Mouse (Mus musculus) naive thymus-derived CD4-positive, alpha-beta T cell, adult 2 months (primary cell): ENCODE results near the gene Ccdc69.

Source experiments
- DNase-seq: peaks from one replicate; pipeline ENCODE4 v3.0.0-alpha.2; 2011; ENCODE audit warnings: low read depth

The Ccdc69 gene

GRCm38 (mm10) chr11:55036601-55037000, 41.3 kb downstream of the Ccdc69 start:
- no peak for DNase-seq

- peak; percentile 88 for DNase-seq
These were observed 44.8 kb downstream of the Ccdc69 start, which contains the start of gene Anxa6 for GRCm38 (mm10) chr11:55033040-55033660. Gene Anxa6 (minus strand): TSS chr11:55033445.

DNA sequence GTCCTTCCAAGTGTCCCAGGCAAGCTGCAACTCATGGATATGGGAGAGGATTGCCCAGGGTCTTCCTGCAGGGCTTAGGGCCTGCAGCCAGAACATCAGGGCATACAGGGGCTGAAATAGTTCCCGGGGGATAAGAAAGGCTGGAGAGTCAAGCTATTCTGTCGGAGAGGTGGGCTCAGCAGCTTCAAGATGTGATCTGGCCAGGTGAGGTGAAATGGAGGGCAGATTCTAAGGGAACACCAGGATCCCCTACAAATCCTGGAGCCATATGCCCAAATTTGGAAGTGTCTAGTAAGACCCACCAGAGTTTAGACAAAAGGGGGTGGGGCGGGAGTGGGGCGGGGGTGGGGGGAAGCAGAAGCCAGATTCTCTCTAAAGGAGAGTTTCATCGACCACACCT, 45.6 kb downstream of the Ccdc69 start:
- DNase-seq, result no peak

- no peak for DNase-seq
These were observed 46.0 kb downstream of the Ccdc69 start for GRCm38 (mm10) chr11:55031991-55032280.

- peak; percentile 70 for DNase-seq
These were observed 46.5 kb downstream of the Ccdc69 start for GRCm38 (mm10) chr11:55031211-55031990.

GRCm38 (mm10) chr11:55028509-55028908, 49.4 kb downstream of the Ccdc69 start:
- no peak for DNase-seq

DNA sequence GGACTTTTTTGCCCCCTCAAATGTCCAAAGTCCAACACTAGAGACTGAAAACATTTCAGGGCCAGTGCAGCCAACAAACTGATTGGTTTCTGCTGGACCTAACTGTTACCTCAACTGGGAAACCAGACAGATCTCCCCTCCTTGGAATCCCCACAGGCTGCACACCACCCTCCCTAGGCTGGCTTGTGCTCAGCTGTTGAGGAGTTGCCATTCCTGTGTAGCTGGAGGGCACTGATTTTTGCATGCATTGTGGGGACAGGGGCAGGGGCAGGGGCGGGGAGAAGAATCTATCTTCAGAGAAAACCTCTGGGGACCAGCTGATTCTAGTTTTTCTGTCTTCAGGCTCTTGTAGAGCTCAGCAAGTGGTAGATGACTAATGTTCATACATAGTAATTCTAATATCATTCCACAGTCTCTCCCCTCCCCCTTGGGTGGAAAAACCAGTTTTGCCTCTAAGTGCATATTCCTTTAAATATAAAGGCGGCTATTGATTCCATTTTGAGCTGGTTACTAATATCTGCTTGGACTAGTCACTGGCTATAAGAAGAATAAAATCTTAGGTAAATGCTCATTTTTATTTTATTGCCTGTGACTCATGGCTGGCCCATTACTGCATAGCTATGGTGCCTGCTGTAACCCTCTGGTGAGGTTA, 50.6 kb downstream of the Ccdc69 start:
- no peak for DNase-seq

- DNase-seq, result peak; percentile 37
These were observed 52.0 kb downstream of the Ccdc69 start for GRCm38 (mm10) chr11:55025896-55026295.

DNA sequence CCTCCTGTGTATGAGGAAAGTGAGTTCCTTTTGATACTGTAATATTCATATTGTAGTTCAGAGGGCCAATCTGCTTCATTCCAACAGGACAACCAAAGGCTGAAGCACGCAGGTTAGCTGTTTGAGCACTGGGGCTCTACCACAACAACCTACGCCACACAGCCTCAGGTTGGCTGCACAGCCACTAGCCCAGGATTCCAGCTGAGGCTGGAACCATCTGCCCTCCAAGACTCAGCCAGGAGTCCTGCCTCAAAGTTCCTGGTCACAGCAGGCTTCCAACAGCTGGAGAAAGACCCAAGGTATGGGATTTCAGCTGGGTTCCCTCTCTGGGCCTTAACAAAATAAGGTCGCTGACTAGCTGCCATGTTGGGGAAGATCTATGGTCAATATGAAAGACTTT, 54.3 kb downstream of the Ccdc69 start:
- no peak for DNase-seq

GRCm38 (mm10) chr11:55023049-55023564, 54.8 kb downstream of the Ccdc69 start:
- DNase-seq, result peak; percentile 98

GRCm38 (mm10) chr11:55022508-55022907, 55.4 kb downstream of the Ccdc69 start:
- DNase-seq, result no peak

DNA sequence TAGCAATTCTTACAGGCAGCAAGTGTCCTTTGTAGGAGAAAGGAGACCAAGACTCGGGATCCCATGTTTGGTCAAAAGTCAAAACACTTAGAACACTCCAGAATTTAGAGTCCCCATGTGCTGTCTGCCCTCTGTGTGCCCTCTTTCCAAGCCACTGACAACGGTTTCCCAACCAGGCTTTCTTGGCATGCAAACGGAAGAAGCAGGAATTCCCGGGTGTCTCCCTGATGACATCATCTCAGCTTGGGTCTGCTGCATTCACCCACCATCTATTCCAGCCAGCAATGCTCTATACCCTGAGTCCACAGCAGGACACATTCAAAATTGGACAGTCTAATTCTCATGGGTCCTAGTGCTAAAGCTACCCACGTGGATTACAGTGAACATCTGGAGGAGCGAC, 56.1 kb downstream of the Ccdc69 start:
- DNase-seq, result no peak

GRCm38 (mm10) chr11:55021458-55021857, 56.5 kb downstream of the Ccdc69 start:
- no peak for DNase-seq

- no peak for DNase-seq
These were observed 58.2 kb downstream of the Ccdc69 start for GRCm38 (mm10) chr11:55019711-55020110.

DNA sequence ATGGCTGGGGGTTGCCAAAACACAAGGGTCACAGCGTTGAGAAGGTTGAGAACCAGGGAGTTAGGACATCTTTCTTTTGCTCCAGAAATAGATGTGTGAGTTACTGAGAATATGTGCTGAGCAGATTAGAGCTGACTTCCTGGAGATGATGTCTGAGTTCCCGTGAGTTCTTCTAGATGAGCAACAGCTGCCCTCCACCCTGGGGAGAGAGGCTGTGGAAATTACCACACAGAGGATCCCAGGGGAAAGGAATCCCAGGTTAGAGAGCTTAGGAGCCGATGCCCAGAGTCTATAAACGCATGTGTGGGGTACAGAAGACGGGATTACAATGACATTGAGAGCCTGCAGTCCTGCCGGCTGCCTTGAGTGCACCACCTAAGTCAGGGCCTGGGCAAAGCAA, 59.9 kb downstream of the Ccdc69 start:
- no peak for DNase-seq

DNA sequence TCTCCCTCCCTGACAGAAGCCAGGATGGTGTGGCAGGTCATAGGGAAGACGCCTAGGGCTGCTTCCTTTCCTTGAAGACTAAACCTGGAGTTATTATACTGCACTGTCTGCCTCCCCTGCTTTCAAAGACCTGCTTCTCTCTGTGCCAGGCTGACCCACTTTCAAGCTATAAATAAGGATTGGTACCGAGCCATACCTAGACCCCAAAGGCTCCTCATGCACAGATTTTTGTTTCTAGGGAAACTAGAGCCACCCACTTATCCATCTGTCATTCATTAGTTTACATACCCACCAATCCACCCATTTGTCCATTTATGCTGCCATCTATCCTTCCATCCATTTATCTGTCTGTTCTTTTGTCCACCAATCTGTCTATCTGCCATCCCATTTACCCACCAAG, 60.7 kb downstream of the Ccdc69 start:
- no peak for DNase-seq

- DNase-seq, result no peak
These were observed 61.2 kb downstream of the Ccdc69 start for GRCm38 (mm10) chr11:55016758-55017157.

GRCm38 (mm10) chr11:55015831-55016241, 62.1 kb downstream of the Ccdc69 start:
- DNase-seq, result no peak

- no peak for DNase-seq
These were observed 62.7 kb downstream of the Ccdc69 start for GRCm38 (mm10) chr11:55015264-55015663.

GRCm38 (mm10) chr11:55013802-55014201, 64.1 kb downstream of the Ccdc69 start:
- DNase-seq, result no peak

- no peak for DNase-seq
These were observed 65.1 kb downstream of the Ccdc69 start for GRCm38 (mm10) chr11:55012551-55013521.

GRCm38 (mm10) chr11:55011440-55011839, 66.5 kb downstream of the Ccdc69 start:
- peak; percentile 28 for DNase-seq
